Mouse (Mus musculus): ENCODE results near the gene Gm9945.

DNA sequence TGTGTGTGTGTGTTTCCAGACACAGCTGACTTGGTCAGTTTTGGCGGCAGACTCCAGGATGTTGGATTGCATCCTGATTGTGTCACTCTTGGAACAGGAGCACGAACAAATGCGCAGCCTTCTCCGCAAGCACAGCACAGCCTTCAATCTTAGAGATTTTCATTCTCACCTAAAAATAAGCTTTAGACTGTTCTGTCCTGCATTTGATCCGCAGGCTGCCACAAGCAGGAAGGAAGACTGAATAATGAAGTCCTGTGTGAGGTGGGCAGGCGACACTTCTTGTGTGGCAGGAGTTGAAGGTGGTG lies 49.2 kb downstream of the Gm9945 start:
- TF ChIP-seq CTCF (conservative IDR thresholded peaks at IDR 0.05; ENCODE audit: low read length) (no peak), POU5F1 (IDR thresholded peaks at IDR 0.05; ENCODE audit: borderline replicate concordance, low read length) (no peak), NANOG (IDR thresholded peaks at IDR 0.05; ENCODE audit: borderline replicate concordance, low read length) (no peak)

All from E14TG2a.4 (cell line).